Mouse (Mus musculus) heart, adult 2 months (tissue): ENCODE measurements around the gene Cytip.

Experiments
- CTCF ChIP-seq: fragments of 200-600 bp; IDR thresholded peaks from 2 replicates; pipeline ENCODE4 v1.8.1; 2022; ENCODE audit warnings: antibody characterized with exemption, mild to moderate bottlenecking, moderate library complexity
- EP300 ChIP-seq: fragments of 200-500 bp; IDR thresholded peaks from 2 replicates; pipeline ENCODE4 v1.6.1; 2011; ENCODE audit warnings: low read depth, low read length, control low read depth; ENCODE audit not compliant: insufficient read depth
- POLR2A ChIP-seq: fragments of 200-500 bp; IDR thresholded peaks from 2 replicates; pipeline ENCODE4 v1.6.1; 2011; ENCODE audit warnings: mild to moderate bottlenecking, low read depth, low read length, control low read depth; ENCODE audit not compliant: insufficient read depth

DNA sequence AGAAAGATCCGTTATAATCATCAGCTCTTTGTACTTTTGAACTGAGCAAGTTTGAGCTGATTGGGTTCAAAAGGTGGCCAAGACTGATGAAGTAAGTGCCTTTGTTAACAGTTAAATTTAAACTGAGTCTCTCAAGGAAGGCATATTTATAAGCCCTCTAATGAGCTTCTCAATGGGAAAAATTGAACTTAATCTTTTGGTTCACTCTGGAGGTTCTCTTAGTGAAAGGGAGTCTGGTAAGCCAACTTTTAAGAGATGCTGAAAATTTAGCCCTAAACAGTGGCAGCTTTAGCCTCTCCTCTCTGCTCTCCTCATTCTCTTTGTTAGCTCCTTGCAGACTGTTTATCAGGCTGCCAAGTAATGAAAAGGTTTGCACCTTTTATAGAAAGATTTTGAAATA is 100.5 kb downstream of the Cytip start:
- no peak for TF ChIP-seq POLR2A
- TF ChIP-seq CTCF: no peak
- TF ChIP-seq EP300: no peak
